Mouse (Mus musculus) myocyte (in vitro differentiated cells): ENCODE results near the gene Xntrpc.

Experiments used
- MYOG ChIP-seq, 3 experiments: IDR thresholded peaks; one replicate each; pipeline ENCODE4 v1.6.1; 2011; ENCODE audit warnings: control low read depth in 2 of 3, low read depth in 2 of 3, mild to moderate bottlenecking in 2 of 3; ENCODE audit not compliant: insufficient read length in 2 of 3, control insufficient read depth in 1 of 3, insufficient read depth in 1 of 3
- POLR2A ChIP-seq: IDR thresholded peaks from one replicate; pipeline ENCODE4 v1.6.1; 2011; ENCODE audit warnings: low read depth, mild to moderate bottlenecking, control low read depth, moderate library complexity; ENCODE audit not compliant: insufficient read length
- REST ChIP-seq: IDR thresholded peaks from one replicate; pipeline ENCODE4 v1.6.1; 2011; ENCODE audit warnings: mild to moderate bottlenecking, control low read depth, moderate library complexity; ENCODE audit not compliant: insufficient read depth, insufficient read length

DNA sequence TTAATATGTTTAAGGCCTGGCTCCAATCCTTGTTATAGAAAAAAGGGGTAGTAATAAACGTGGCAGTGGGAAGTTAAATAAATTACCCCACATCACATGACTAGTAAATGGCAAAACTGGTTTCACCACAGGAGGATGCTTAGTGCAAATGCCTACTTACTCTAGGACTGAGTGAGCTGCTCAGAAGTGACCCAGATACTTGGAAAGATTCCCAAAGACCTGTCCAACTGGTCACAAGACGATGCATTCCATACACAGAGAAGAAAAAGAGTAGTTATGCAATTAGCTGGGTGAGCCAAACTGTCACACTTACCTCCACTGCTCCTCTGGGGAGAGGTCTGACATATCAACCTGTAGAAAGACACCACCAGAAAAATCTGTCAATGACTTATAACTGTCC lies 23.2 kb upstream of the Xntrpc start:
- TF ChIP-seq POLR2A: no peak
- no peak for TF ChIP-seq REST
- TF ChIP-seq MYOG (IDR thresholded peaks at IDR 0.05; ENCODE audit: control insufficient read depth in 1 of 3, insufficient read depth in 1 of 3, insufficient read length in 2 of 3, low read depth in 2 of 3): no peak
